Mouse (Mus musculus) heart, embryonic 14.5 days (tissue): ENCODE measurements around the gene Zfp658. TPM values are rescaled to one million over a fixed set of nuclear protein-coding genes. Genes with fewer than 3 reads are reported as not detected.

Source experiments
- ATAC-seq: fragments of 200-750 bp; cut with Nextera tagmentation; 2 replicates; pipeline ENCODE4 v1.8.0; 2017; ENCODE audit warnings: low read depth, moderate TSS enrichment; ENCODE audit not compliant: insufficient number of reproducible peaks, insufficient read depth, low FRiP score
- H3K27ac ChIP-seq, 2 experiments: fragments of 200-500 bp in 1 of 2; fragments of 300-500 bp in 1 of 2; sonication (generic) in 1 of 2; replicated peaks in 1 of 2; 2 replicates each; pipeline ENCODE4 v1.5.1; 2012 to 2014; ENCODE audit warnings: low read depth in 2 of 2, low read length in 2 of 2, control low read depth in 1 of 2, mild to moderate bottlenecking in 1 of 2, mixed read lengths in 1 of 2; ENCODE audit not compliant: control insufficient read depth in 1 of 2, insufficient read depth in 1 of 2
- H3K27me3 ChIP-seq: fragments of 300-500 bp; sonication (generic); 2 replicates; pipeline ENCODE4 v1.6.1; 2014; ENCODE audit warnings: mild to moderate bottlenecking, low read length, control low read depth; ENCODE audit not compliant: control insufficient read depth, insufficient read depth
- H3K36me3 ChIP-seq: fragments of 300-500 bp; sonication (generic); 2 replicates; pipeline ENCODE4 v1.6.1; 2014; ENCODE audit warnings: mild to moderate bottlenecking, control low read depth, low read length, mixed read lengths; ENCODE audit not compliant: control insufficient read depth, insufficient read depth
- H3K4me1 ChIP-seq, 2 experiments: fragments of 200-500 bp in 1 of 2; fragments of 300-500 bp in 1 of 2; sonication (generic) in 1 of 2; 2 replicates each; pipeline ENCODE4 v1.6.1; 2012 to 2014; ENCODE audit warnings: low read length in 2 of 2, control low read depth in 1 of 2, mixed read lengths in 1 of 2; ENCODE audit not compliant: control insufficient read depth in 2 of 2, insufficient read depth in 2 of 2
- H3K4me2 ChIP-seq: fragments of 300-500 bp; sonication (generic); 2 replicates; pipeline ENCODE4 v1.6.1; 2014; ENCODE audit warnings: mild to moderate bottlenecking, low read length
- H3K4me3 ChIP-seq, 2 experiments: fragments of 200-500 bp in 1 of 2; fragments of 300-500 bp in 1 of 2; sonication (generic) in 1 of 2; 2 replicates each; pipeline ENCODE4 v1.5.1; 2012 to 2014; ENCODE audit warnings: low read length in 2 of 2, mild to moderate bottlenecking in 2 of 2, control low read depth in 1 of 2, low read depth in 1 of 2, moderate library complexity in 1 of 2; ENCODE audit not compliant: control insufficient read depth in 1 of 2, insufficient read depth in 1 of 2
- H3K9ac ChIP-seq: fragments of 300-500 bp; sonication (generic); 2 replicates; pipeline ENCODE4 v1.6.1; 2014; ENCODE audit warnings: mild to moderate bottlenecking, low read length
- H3K9me3 ChIP-seq: fragments of 300-500 bp; sonication (generic); 2 replicates; pipeline ENCODE4 v1.6.1; 2016; ENCODE audit warnings: low read length, control low read depth; ENCODE audit not compliant: control insufficient read depth
- whole genome bisulfite sequencing: fragments of 180-500 bp; shearing (Covaris S2); extraction: QIAGEN DNeasy Blood & Tissue Kit; methylation state at CpG from one replicate; pipeline ENCODE4 v1.1.7; 2014; 5-methylcytosine and 5-hydroxymethylcytosine counted together
- polyA plus RNA-seq: library from polyadenylated mRNA; unstranded; fragments of >200 nt; fragmentation: Nextera tagmentation; extraction: Ambion mirVana; gene quantifications from 2 replicates; pipeline ENCODE4 v1.2.1, GENCODE M21; 2014

The Zfp658 gene
- polyA plus RNA-seq, 1 experiment from 2014 or later = 1.3 TPM

DNA sequence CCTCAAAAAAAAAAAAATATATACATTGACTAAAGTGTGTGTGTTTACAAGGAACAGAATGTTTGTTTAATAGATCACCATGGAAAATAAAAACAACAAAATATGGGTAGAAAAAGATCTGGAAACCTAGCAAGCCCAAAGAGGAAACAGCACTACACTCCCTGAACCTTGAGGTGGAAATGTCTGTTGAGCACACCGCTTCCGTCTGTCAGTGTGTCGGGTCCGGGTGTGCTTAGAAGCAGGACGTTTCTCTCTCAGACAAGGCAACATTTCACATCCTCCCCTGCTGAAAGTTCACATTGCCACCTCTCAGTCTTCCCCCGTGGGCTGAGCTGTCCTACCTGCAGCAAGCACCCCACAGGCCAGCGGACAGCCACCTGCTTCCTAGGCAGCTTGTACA lies 60.9 kb downstream of the Zfp658 start:
- H3K9ac ChIP-seq = no peak overlapping the region
- ATAC-seq = no peak
- H3K27me3 ChIP-seq = no peaks in the 10 kb centered on the region
- no peak overlapping the region for H3K4me2 ChIP-seq
- H3K4me3 ChIP-seq = no peak overlapping the region
- no peak overlapping the region for H3K27ac ChIP-seq
- no peaks in the 10 kb centered on the region for H3K4me1 ChIP-seq
- WGBS = 63% methylated on average over 7 of the region's 7 CpGs
- no peaks in the 10 kb centered on the region for H3K36me3 ChIP-seq
- H3K9me3 ChIP-seq = no peaks in the 10 kb centered on the region

DNA sequence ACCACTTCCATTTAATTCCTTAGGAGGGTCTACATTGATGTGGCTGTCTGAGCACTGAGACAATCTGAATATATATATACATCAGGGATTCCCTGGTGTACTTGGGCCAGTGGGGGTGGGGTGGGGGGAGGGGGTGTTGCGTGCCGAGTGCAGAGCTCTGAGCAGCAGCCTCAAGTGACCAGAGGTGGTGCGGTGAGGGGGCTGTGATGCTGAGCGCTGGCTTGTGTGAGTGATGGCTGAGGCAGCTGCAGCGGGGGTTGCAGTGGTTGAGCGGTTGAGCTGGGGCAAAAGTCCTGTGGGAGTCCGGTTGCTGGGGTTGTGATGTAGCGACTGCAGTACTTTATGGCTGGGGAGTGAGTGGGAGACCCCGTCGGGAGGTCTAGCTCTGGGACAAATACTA lies 61.8 kb downstream of the Zfp658 start:
- WGBS = 16% methylated on average over 10 of the region's 10 CpGs
- Histone ChIP-seq H3K9me3 (no peaks in the 10 kb centered on the region), H3K9ac (no peak overlapping the region), H3K27me3 (no peaks in the 10 kb centered on the region), H3K4me2 (no peak overlapping the region), H3K4me3 (no peak overlapping the region), H3K4me1 (no peaks in the 10 kb centered on the region), H3K27ac (no peak overlapping the region), H3K36me3 (no peaks in the 10 kb centered on the region)
- no peak for ATAC-seq

Other genes with a start within 250 kb of the Zfp658 start
- gene Zfp715, start 249.0 kb upstream of the Zfp658 start, polyA plus RNA-seq = 12.9 and 13.3 TPM in 2 replicates
- gene Siglecf, start 210.9 kb upstream of the Zfp658 start, polyA plus RNA-seq = 0.12 and 0.20 TPM in 2 replicates
- gene Siglecg, start 154.1 kb upstream of the Zfp658 start, polyA plus RNA-seq = 0.08 TPM in 1 of 2 replicates, not detected in the other
- gene Lim2, start 134.6 kb upstream of the Zfp658 start, polyA plus RNA-seq = not detected in 2 replicates
- gene Nkg7, start 125.2 kb upstream of the Zfp658 start, polyA plus RNA-seq = 0.30 TPM in 1 of 2 replicates, not detected in the other
- not detected in 2 replicates for gene Cldnd2, start 121.5 kb upstream of the Zfp658 start, polyA plus RNA-seq
- 703 and 738 TPM in 2 replicates for gene Etfb, start 118.2 kb upstream of the Zfp658 start, polyA plus RNA-seq
- gene Gm45233, start 118.1 kb upstream of the Zfp658 start, polyA plus RNA-seq = not detected in 2 replicates
- gene Vsig10l, start 99.1 kb upstream of the Zfp658 start, polyA plus RNA-seq = 2.2 and 2.7 TPM in 2 replicates
- 0.07 and 0.09 TPM in 2 replicates for gene Iglon5, start 72.2 kb upstream of the Zfp658 start, polyA plus RNA-seq
- gene 4931406B18Rik, start 56.3 kb upstream of the Zfp658 start, polyA plus RNA-seq = not detected in 2 replicates
- gene Cd33, start 17.8 kb upstream of the Zfp658 start, polyA plus RNA-seq = 1.1 TPM in 2 replicates
- 7.8 and 7.9 TPM in 2 replicates for gene Zfp719, start 17.4 kb downstream of the Zfp658 start, polyA plus RNA-seq
- gene Zfp819, start 44.9 kb downstream of the Zfp658 start, polyA plus RNA-seq = not detected in 2 replicates
- gene Ceacam18, start 72.5 kb downstream of the Zfp658 start, polyA plus RNA-seq = not detected in 2 replicates
- gene Siglece, start 97.9 kb downstream of the Zfp658 start, polyA plus RNA-seq = 0.31 and 0.49 TPM in 2 replicates
- gene Ctu1, start 109.8 kb downstream of the Zfp658 start, polyA plus RNA-seq = 3.4 and 4.9 TPM in 2 replicates
- gene Klk14, start 128.2 kb downstream of the Zfp658 start, polyA plus RNA-seq = not detected in 2 replicates
- not detected in 2 replicates for gene Klk13, start 150.3 kb downstream of the Zfp658 start, polyA plus RNA-seq
- not detected in 2 replicates for gene Klk12, start 206.6 kb downstream of the Zfp658 start, polyA plus RNA-seq
- gene Klk11, start 212.3 kb downstream of the Zfp658 start, polyA plus RNA-seq = not detected in 2 replicates
- 0.19 and 0.34 TPM in 2 replicates for gene Klk10, start 218.8 kb downstream of the Zfp658 start, polyA plus RNA-seq
- not detected in 2 replicates for gene Klk9, start 229.6 kb downstream of the Zfp658 start, polyA plus RNA-seq
- gene Klk8, start 235.3 kb downstream of the Zfp658 start, polyA plus RNA-seq = 24.2 and 26.3 TPM in 2 replicates
- 0.11 and 0.20 TPM in 2 replicates for gene Klk7, start 249.0 kb downstream of the Zfp658 start, polyA plus RNA-seq